Mouse (Mus musculus) CH12.LX (cell line): Measurements from ENCODE around the gene Cfap44. TPM values are rescaled to one million over a fixed set of nuclear protein-coding genes. Genes with fewer than 3 reads are reported as not detected.

ENCODE experiments used
- DNase-seq: peaks from one replicate; pipeline ENCODE4 v3.0.0-alpha.2; 2013; ENCODE audit errors: extremely low read depth
- H3K27ac ChIP-seq: 2 replicates; pipeline ENCODE4 v1.5.1; 2012; ENCODE audit warnings: low read depth, mild to moderate bottlenecking, control low read depth, moderate library complexity; ENCODE audit not compliant: insufficient read depth
- H3K27me3 ChIP-seq: replicated peaks from 2 replicates; pipeline ENCODE3; 2012; ENCODE audit warnings: inconsistent platforms
- H3K36me3 ChIP-seq, 2 experiments: replicated peaks in 1 of 2; 2 replicates each; pipeline versions ENCODE3 to v1.6.1; 2012; ENCODE audit warnings: inconsistent platforms in 1 of 2, low read length in 1 of 2, mild to moderate bottlenecking in 1 of 2, mixed read lengths in 1 of 2, moderate library complexity in 1 of 2; ENCODE audit not compliant: control insufficient read depth in 1 of 2, insufficient read depth in 1 of 2
- H3K4me1 ChIP-seq, 2 experiments: 2 replicates each; pipeline ENCODE4 v1.6.1; 2012; ENCODE audit warnings: inconsistent platforms in 1 of 2, moderate library complexity in 1 of 2; ENCODE audit not compliant: insufficient read depth in 2 of 2, control insufficient read depth in 1 of 2
- H3K4me2 ChIP-seq: 2 replicates; pipeline ENCODE4 v1.6.1; 2012; ENCODE audit warnings: low read depth, mild to moderate bottlenecking, control low read depth; ENCODE audit not compliant: poor library complexity, insufficient read depth, severe bottlenecking
- H3K4me3 ChIP-seq, 3 experiments: fragments of 150-350 bp in 1 of 3; sonication (generic) in 1 of 3; replicated peaks in 1 of 3; 2 replicates each; pipeline versions ENCODE3 to v1.5.1; 2011 to 2012; ENCODE audit warnings: low read depth in 2 of 3, low read length in 2 of 3, mild to moderate bottlenecking in 2 of 3, moderate library complexity in 2 of 3, control low read depth in 1 of 3, improper control_type of control experiment in 1 of 3, inconsistent platforms in 1 of 3, mixed read lengths in 1 of 3; ENCODE audit not compliant: poor library complexity in 1 of 3
- H3K79me2 ChIP-seq: replicated peaks from 2 replicates; pipeline ENCODE4 v1.6.1; 2012; ENCODE audit warnings: mild to moderate bottlenecking, moderate library complexity; ENCODE audit not compliant: control insufficient read depth, poor library complexity, insufficient read depth, severe bottlenecking; ENCODE audit errors: extremely low read depth
- H3K9ac ChIP-seq: 2 replicates; pipeline ENCODE4 v1.6.1; 2012; ENCODE audit warnings: low read depth, mild to moderate bottlenecking, control low read depth, moderate library complexity; ENCODE audit not compliant: insufficient read depth
- H3K9me3 ChIP-seq: replicated peaks from 2 replicates; pipeline ENCODE3; 2012; ENCODE audit warnings: low read length, inconsistent platforms, mixed read lengths
- BHLHE40 ChIP-seq: IDR thresholded peaks from 2 replicates; pipeline ENCODE4 v1.6.1; 2011; ENCODE audit warnings: mild to moderate bottlenecking, low read depth, low read length, improper control_type of control experiment
- CHD1 ChIP-seq: IDR thresholded peaks from 2 replicates; pipeline ENCODE4 v1.6.1; 2012; ENCODE audit warnings: low read depth, low read length, improper control_type of control experiment, inconsistent platforms
- CHD2 ChIP-seq: IDR thresholded peaks from 2 replicates; pipeline ENCODE4 v1.6.1; 2011; ENCODE audit warnings: low read length, improper control_type of control experiment
- CTCF ChIP-seq, 2 experiments: IDR thresholded peaks in 1 of 2; conservative IDR thresholded peaks in 1 of 2; 2 replicates each; pipeline ENCODE4 v1.5.1; 2011 to 2012; ENCODE audit warnings: low read depth in 2 of 2, low read length in 2 of 2, improper control_type of control experiment in 1 of 2, inconsistent platforms in 1 of 2, mild to moderate bottlenecking in 1 of 2, moderate library complexity in 1 of 2
- E2F4 ChIP-seq: IDR thresholded peaks from 2 replicates; pipeline ENCODE4 v1.6.1; 2011; ENCODE audit warnings: low read depth, low read length, improper control_type of control experiment; ENCODE audit not compliant: insufficient replicate concordance
- ELF1 ChIP-seq: IDR thresholded peaks from 2 replicates; pipeline ENCODE4 v1.6.1; 2014; ENCODE audit warnings: low read depth, mild to moderate bottlenecking, inconsistent platforms, low read length, improper control_type of control experiment
- EP300 ChIP-seq: IDR thresholded peaks from 2 replicates; pipeline ENCODE4 v1.6.1; 2011; ENCODE audit warnings: low read length, improper control_type of control experiment
- ETS1 ChIP-seq: conservative IDR thresholded peaks from 2 replicates; pipeline ENCODE4 v1.6.1; 2012; ENCODE audit warnings: low read depth, mild to moderate bottlenecking, inconsistent platforms, low read length, improper control_type of control experiment, moderate library complexity
- HCFC1 ChIP-seq: IDR thresholded peaks from 2 replicates; pipeline ENCODE4 v1.6.1; 2012; ENCODE audit warnings: low read depth, mild to moderate bottlenecking, inconsistent platforms, low read length, improper control_type of control experiment
- JUN ChIP-seq: IDR thresholded peaks from 2 replicates; pipeline ENCODE4 v1.6.1; 2011; ENCODE audit warnings: low read depth, mild to moderate bottlenecking, low read length, improper control_type of control experiment, moderate library complexity; ENCODE audit not compliant: insufficient read depth
- JUND ChIP-seq: conservative IDR thresholded peaks from 2 replicates; pipeline ENCODE4 v1.6.1; 2011; ENCODE audit warnings: low read depth, low read length, improper control_type of control experiment
- KAT2A ChIP-seq: IDR thresholded peaks from 2 replicates; pipeline ENCODE4 v1.6.1; 2012; ENCODE audit warnings: low read length, improper control_type of control experiment, inconsistent platforms; ENCODE audit not compliant: insufficient replicate concordance
- MAFK ChIP-seq: IDR thresholded peaks from 2 replicates; pipeline ENCODE4 v1.6.1; 2011; ENCODE audit warnings: low read length, improper control_type of control experiment; ENCODE audit not compliant: insufficient replicate concordance
- MAX ChIP-seq: IDR thresholded peaks from 2 replicates; pipeline ENCODE4 v1.6.1; 2011; ENCODE audit warnings: low read length, improper control_type of control experiment
- MAZ ChIP-seq: IDR thresholded peaks from 2 replicates; pipeline ENCODE4 v1.6.1; 2012; ENCODE audit warnings: low read depth, mild to moderate bottlenecking, inconsistent platforms, low read length, improper control_type of control experiment, moderate library complexity
- MEF2A ChIP-seq: IDR thresholded peaks from 2 replicates; pipeline ENCODE4 v1.6.1; 2014; ENCODE audit warnings: low read depth, mild to moderate bottlenecking, inconsistent platforms, low read length, improper control_type of control experiment, borderline replicate concordance
- MXI1 ChIP-seq: IDR thresholded peaks from 2 replicates; pipeline ENCODE4 v1.6.1; 2011; ENCODE audit warnings: mild to moderate bottlenecking, low read depth, low read length, improper control_type of control experiment
- MYC ChIP-seq: IDR thresholded peaks from 2 replicates; pipeline ENCODE4 v1.6.1; 2011; ENCODE audit warnings: low read depth, mild to moderate bottlenecking, improper control_type of control experiment, low read length
- POLR2A ChIP-seq: IDR thresholded peaks from 2 replicates; pipeline ENCODE4 v1.6.1; 2011; ENCODE audit warnings: low read depth, mild to moderate bottlenecking, improper control_type of control experiment, low read length
- POLR2AphosphoS2 ChIP-seq: IDR thresholded peaks from 2 replicates; pipeline ENCODE4 v1.6.1; 2011; ENCODE audit warnings: low read depth, low read length, improper control_type of control experiment
- RAD21 ChIP-seq: IDR thresholded peaks from 2 replicates; pipeline ENCODE4 v1.6.1; 2011; ENCODE audit warnings: low read depth, mild to moderate bottlenecking, low read length, improper control_type of control experiment, moderate library complexity
- RCOR1 ChIP-seq: conservative IDR thresholded peaks from 2 replicates; pipeline ENCODE4 v1.6.1; 2012; ENCODE audit warnings: low read depth, mild to moderate bottlenecking, inconsistent platforms, low read length, improper control_type of control experiment
- SIN3A ChIP-seq: IDR thresholded peaks from 2 replicates; pipeline ENCODE4 v1.6.1; 2012; ENCODE audit warnings: low read length, improper control_type of control experiment, inconsistent platforms
- SMC3 ChIP-seq: IDR thresholded peaks from 2 replicates; pipeline ENCODE4 v1.6.1; 2011; ENCODE audit warnings: low read depth, low read length, improper control_type of control experiment
- TBP ChIP-seq: conservative IDR thresholded peaks from 2 replicates; pipeline ENCODE4 v1.6.1; 2011; ENCODE audit warnings: low read depth, low read length, improper control_type of control experiment
- USF1 ChIP-seq: IDR thresholded peaks from 2 replicates; pipeline ENCODE4 v1.6.1; 2014; ENCODE audit warnings: low read depth, mild to moderate bottlenecking, inconsistent platforms, low read length, improper control_type of control experiment
- USF2 ChIP-seq: conservative IDR thresholded peaks from 2 replicates; pipeline ENCODE4 v1.6.1; 2011; ENCODE audit warnings: low read depth, low read length, improper control_type of control experiment
- ZC3H11A ChIP-seq: IDR thresholded peaks from 2 replicates; pipeline ENCODE4 v1.6.1; 2012; ENCODE audit warnings: low read depth, mild to moderate bottlenecking, inconsistent platforms, low read length, improper control_type of control experiment
- ZKSCAN1 ChIP-seq: IDR thresholded peaks from 2 replicates; pipeline ENCODE4 v1.6.1; 2012; ENCODE audit warnings: low read depth, inconsistent platforms, low read length, improper control_type of control experiment, borderline replicate concordance
- ZMIZ1 ChIP-seq: IDR thresholded peaks from 2 replicates; pipeline ENCODE4 v1.6.1; 2012; ENCODE audit warnings: low read depth, mild to moderate bottlenecking, inconsistent platforms, low read length, improper control_type of control experiment
- ZNF384 ChIP-seq: IDR thresholded peaks from 2 replicates; pipeline ENCODE4 v1.6.1; 2012; ENCODE audit warnings: low read depth, low read length, improper control_type of control experiment, inconsistent platforms
- dilution Hi-C: fragments of 300-500 bp; cut with MboI; formaldehyde crosslinking; loops from 2 replicates; pipeline ENCODE4 v1.14.3; 2020; ENCODE audit warnings: low sequenced_read_pairs; ENCODE audit not compliant: extremely low pct_unique_long_range_greater_than_20kb, extremely low pct_ligation_motif_present
- in situ Hi-C: fragments of 300-500 bp; cut with MboI; formaldehyde crosslinking; loops from 3 replicates; pipeline ENCODE4 v1.14.3; 2019; ENCODE audit warnings: low sequenced_read_pairs, low pct_ligation_motif_present, low pct_unique_long_range_greater_than_20kb, mixed read lengths
- polyA plus RNA-seq: library from polyadenylated mRNA; unstranded; fragments of >175 nt; gene quantifications from 2 replicates; pipeline ENCODE4 v1.2.1, GENCODE M21; 2012; ENCODE audit warnings: low read depth; ENCODE audit not compliant: insufficient read length
- total RNA-seq, 2 experiments: library from RNA; depleted of rRNA; stranded (reverse); fragments of 300-350 nt in 1 of 2; fragments of >200 nt in 1 of 2; gene quantifications; 2 replicates each; pipeline ENCODE4 v1.2.3; 2012 to 2014

The Cfap44 gene
- total and polyA plus RNA-seq, 3 experiments = not detected

GRCm38 (mm10) chr16:44494441-44495108 is 100.0 kb downstream of the Cfap44 start:
- H3K4me3 ChIP-seq = no peak overlapping the region
- H3K27ac ChIP-seq = no peak overlapping the region
- in situ Hi-C loops = loop anchor here (25.0 kb wide), 1 partner anchor 593 kb away; the partner anchor contains the start of gene Ccdc80
- no peak for DNase-seq
- no peaks in the 10 kb centered on the region for H3K79me2 ChIP-seq
- TF ChIP-seq ZC3H11A (no peak), BHLHE40 (no peak), MAFK (no peak), RAD21 (no peak)
- H3K4me2 ChIP-seq = no peak overlapping the region
- dilution Hi-C loops = no loop called here
- H3K36me3 ChIP-seq = peaks cover 0 to 37% of the 10 kb centered on the region in 2 experiments
- no peaks in the 10 kb centered on the region for H3K27me3 ChIP-seq
- H3K9me3 ChIP-seq = peaks cover 4% of the 10 kb centered on the region
- H3K4me1 ChIP-seq = peaks cover 3 to 43% of the 10 kb centered on the region in 2 experiments
- H3K9ac ChIP-seq = no peak overlapping the region

- H3K27me3 ChIP-seq = no peaks in the 10 kb centered on the region
- peaks cover 4% of the 10 kb centered on the region for H3K9me3 ChIP-seq
- peak overlapping the region; percentile 26 for H3K4me2 ChIP-seq
- H3K9ac ChIP-seq = peak overlapping the region; percentile 30; the same call in 1 of the 2 replicates
- H3K79me2 ChIP-seq = no peaks in the 10 kb centered on the region
- in situ Hi-C loops = loop anchor here (25.0 kb wide), 1 partner anchor 590 kb away; the partner anchor contains the start of gene Ccdc80
- DNase-seq = peak; percentile 88
- dilution Hi-C loops = no loop called here
- peaks cover 3 to 48% of the 10 kb centered on the region in 2 experiments for H3K4me1 ChIP-seq
- H3K4me3 ChIP-seq = peak overlapping the region; percentile 29 to 55 (median 36)
- H3K36me3 ChIP-seq = peaks cover 0 to 43% of the 10 kb centered on the region in 2 experiments
- H3K27ac ChIP-seq = no peak overlapping the region
- TF ChIP-seq ZKSCAN1 = peak; percentile 11; the same call in 1 of the 2 replicates
- TF ChIP-seq ZMIZ1 = no peak
- no peak for TF ChIP-seq SMC3
- no peak for TF ChIP-seq USF1
- no peak for TF ChIP-seq TBP
- peak; percentile 86 for TF ChIP-seq JUN
- 0 out of 2 replicates have a peak, but pooled peaks have one; percentile 20 for TF ChIP-seq POLR2A
- peak; percentile 61 for TF ChIP-seq BHLHE40
- peak; percentile 36; the same call in 1 of the 2 replicates for TF ChIP-seq MAX
- peak; percentile 82 for TF ChIP-seq EP300
- TF ChIP-seq RCOR1 = no peak
- peak; percentile 47; the same call in 1 of the 2 replicates for TF ChIP-seq ELF1
- 0 out of 2 replicates have a peak, but pooled peaks have one; percentile 42 for TF ChIP-seq MYC
- no peak for TF ChIP-seq CTCF (conservative IDR thresholded peaks at IDR 0.05 in 1 of 2, IDR thresholded peaks at IDR 0.05 in 1 of 2; ENCODE audit: low read depth in 2 of 2, low read length in 2 of 2)
- no peak for TF ChIP-seq POLR2AphosphoS2
- peak; percentile 40; the same call in 1 of the 2 replicates for TF ChIP-seq SIN3A
- TF ChIP-seq MAFK = no peak
- TF ChIP-seq CHD1 = no peak
- TF ChIP-seq ZC3H11A = no peak
- peak; percentile 62 for TF ChIP-seq HCFC1
- peak; percentile 47 for TF ChIP-seq ETS1
- TF ChIP-seq CHD2 = peak; percentile 86
- no peak for TF ChIP-seq MXI1
- TF ChIP-seq JUND = peak; percentile 82
- 0 out of 2 replicates have a peak, but pooled peaks have one; percentile 32 for TF ChIP-seq KAT2A
- no peak for TF ChIP-seq E2F4
- no peak for TF ChIP-seq RAD21
- no peak for TF ChIP-seq USF2
- TF ChIP-seq MAZ = no peak
- no peak for TF ChIP-seq ZNF384
- TF ChIP-seq MEF2A = peak; percentile 76
These were observed 102.4 kb downstream of the Cfap44 start for GRCm38 (mm10) chr16:44496971-44497464.
